Mouse (Mus musculus): Measurements from ENCODE around the gene Tcf7l2.

Tcf7l2 gene

DNA sequence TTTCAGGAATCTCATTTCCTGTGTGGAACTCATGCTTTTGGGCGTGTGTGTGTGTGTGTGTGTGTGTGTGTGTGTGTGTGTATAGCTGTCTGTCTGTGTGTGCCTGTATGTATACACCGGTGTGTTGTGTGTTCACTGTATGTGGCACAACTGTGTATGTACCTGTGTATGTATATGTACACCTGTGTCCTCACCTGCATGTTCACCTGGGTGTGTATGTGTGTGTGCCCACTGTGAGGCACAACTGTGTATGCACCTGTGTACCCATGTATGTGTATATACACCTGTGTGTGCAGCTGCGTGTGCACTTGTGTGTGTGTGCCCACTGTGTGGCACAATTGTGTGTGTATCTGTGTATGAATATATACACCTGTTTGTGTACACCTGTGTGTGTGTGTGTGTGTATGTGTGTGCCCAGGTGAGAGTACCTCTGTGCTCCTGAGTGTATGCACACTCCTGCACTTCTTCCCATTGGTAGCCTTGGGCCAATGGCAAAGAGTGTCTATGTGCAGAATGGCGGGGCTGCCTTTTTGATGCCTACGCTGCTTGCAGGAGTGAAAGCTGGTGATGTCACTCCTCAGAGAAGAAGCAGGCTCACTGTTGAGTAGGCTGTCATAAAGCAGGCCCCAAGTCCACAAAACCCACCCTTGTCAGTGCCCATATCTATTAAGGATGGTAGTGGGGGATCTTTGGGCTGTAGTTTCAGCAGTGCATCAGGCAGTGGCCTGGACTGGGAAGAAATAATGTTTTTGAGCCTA, 95.5 kb downstream of the Tcf7l2 start:
- DNase-seq: no peak

DNA sequence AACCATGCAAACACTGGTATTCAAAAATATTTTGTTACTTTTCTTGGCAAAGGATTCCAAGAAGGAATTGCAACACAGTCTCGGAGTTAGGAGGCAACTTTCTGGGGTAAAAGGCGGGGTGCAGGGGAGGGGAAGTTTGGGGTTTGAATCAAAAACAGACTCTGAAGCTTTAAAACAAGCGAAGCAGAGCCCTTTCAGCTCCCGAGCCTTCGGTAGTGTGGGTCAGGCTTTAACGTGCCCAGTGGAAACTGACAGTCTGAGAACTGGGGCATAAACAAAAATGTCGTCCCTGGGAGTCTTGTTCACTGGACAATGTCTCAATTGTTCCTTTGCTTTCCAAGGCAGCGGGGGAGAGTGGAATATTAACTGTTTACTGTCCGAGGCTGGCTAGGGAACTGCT, 96.3 kb downstream of the Tcf7l2 start:
- DNase-seq: peak; percentile 93

DNA sequence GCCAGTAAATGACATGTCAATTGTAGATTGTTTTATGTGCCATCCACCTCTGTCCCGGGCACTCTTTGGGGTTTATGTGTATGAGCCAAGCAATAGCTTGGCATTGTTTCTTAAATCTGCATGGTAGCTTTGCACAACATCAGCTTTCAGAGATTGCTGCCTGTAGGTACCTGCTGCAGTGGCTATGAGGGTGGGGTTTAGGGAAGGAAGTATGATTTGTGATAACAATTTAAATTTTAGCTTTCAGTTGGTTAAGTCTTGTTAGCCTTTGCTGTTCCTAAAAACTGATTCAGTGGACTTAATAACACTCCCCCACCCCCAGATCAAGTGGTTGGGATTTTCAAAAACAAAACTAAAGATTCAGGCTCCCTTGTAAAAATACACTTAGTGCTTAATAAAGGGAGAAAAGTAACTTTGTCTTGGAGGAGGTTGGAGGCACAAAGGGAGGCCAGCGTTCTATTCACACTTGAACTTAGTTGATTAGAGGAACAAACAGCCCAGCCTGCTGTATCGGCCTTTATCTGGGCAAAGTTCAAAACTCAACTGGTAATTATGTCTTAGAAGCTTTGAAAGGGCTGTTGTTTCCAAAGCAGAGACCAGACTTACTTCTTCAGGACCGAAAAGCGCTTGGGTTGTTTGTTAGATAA, 96.9 kb downstream of the Tcf7l2 start:
- DNase-seq: no peak

DNA sequence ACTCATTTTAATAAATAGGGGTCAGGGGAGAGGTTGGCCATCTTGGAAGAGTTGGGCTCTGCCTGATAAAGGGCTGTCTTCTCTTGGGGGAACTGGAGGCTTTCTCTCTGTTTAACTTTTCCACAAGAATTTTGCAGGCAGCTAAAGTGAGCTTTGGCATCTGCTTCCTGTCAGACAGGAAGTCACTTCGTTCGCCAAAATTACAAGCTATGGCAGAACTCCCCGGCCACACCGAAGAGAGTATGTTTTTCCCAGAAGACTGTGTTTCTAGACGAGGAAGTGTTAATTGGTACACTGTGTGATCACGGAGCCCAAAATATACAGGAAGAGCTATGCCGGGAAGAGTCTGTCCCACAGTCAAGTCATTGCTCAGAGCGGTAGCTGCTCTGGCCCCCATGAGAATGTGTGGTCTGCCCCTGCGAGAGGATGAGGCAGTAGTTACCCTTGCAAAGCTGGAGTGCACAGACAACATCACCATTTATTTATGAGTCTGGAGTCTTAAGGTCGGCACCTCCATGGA, 97.5 kb downstream of the Tcf7l2 start:
- DNase-seq: peak; percentile 95

DNA sequence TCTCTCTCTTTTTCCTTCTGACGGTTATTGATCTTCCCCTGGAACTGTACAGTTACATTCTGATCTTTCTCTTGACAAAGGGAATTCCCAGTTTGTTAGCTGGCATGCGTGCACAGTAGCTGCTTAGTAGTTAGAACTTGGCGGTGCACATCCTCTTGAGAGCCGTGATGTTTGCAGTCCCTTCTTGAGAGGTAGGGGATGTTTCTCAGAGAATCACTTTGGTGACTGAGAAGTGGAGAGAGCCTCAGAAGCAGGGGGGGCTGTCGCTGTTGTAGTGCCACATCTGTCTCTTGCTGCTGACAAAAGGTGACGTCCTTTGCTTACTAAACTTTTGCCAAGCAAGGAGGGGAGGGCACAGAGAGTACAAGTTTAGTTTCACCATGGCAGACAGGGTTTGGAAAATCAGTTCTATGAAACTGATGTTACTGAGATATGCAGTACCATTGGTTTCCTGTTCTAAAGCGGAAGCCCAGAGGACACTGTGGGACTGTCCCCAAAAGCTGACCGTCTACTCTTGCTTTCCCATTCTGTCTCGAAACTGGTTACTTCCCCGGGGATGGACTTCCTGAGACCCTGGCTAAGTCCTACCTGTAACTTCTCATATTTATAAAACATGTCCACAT, 99.0 kb downstream of the Tcf7l2 start:
- no peak for DNase-seq

DNA sequence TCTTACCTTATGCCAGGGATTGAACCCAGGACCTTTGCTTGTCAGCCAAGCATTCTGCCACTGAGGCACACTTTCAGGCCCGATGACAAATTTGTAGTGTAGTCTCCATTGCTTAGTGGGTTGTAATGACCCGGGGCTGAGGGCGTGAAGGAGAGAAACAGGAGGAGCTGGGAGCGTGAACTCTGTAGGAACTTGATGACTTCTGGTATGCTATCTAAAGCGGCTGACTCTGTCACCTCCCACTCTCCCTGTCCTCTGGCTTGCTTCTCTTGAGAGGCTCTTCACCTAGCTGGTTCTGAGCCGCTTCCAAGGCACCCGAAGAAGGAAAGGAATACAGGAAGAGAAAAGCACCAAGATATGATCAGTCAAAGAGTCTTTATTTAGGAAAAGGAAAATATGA, 100.4 kb downstream of the Tcf7l2 start:
- DNase-seq: no peak

DNA sequence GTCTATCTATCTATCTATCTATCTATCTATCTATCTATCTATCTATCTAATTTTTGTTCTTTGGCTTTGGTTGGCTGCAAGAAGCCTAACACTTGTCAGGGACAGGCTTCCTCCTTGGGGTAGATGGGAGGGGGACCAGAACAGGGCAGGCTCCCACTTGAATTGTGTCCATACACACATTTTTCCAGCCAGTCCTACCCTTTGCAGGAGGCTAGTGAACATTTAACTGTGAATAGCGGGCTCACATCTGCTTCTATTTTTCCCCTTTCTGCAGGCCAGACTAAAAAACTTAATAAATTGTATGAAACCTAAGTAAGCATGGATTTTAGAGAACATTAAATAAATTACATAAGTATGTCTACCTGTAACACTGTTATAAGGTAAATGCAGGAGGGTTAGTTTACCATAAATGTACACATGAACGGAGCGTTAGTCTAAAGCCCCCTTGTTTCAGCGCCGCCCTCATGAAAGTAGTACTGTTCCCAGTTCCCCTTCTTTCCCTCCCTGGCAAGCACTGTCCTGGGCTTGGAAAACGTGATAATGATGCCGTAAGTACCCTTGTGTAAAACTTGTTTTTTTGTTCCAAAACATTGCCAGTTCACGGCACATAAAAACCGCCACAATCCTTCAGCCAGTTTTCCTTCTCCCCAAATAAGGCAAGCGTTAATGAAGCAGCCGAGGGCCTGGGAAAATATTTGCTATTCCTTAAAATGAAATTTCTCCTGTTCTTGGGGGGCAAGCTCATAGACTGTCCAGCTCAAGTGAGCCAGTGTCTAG, 101.7 kb downstream of the Tcf7l2 start:
- DNase-seq: no peak

DNA sequence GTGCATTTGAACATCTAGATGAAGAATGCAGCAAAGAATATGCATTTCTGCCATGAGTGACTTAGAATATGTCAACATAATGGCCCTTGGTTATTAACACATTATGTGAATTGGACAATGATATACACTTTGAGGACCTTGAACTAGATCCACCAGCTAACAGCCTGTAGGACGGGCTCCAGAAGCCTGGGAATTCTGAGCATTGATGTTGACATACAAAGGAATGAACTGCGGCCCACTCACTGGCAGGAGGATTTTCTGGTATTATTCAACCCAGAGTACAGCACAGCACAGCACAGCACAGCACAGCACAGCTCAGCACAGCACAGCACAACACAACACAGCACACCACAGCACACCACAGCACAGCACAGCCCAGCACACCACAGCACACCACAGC, 104.1 kb downstream of the Tcf7l2 start:
- DNase-seq: no peak

DNA sequence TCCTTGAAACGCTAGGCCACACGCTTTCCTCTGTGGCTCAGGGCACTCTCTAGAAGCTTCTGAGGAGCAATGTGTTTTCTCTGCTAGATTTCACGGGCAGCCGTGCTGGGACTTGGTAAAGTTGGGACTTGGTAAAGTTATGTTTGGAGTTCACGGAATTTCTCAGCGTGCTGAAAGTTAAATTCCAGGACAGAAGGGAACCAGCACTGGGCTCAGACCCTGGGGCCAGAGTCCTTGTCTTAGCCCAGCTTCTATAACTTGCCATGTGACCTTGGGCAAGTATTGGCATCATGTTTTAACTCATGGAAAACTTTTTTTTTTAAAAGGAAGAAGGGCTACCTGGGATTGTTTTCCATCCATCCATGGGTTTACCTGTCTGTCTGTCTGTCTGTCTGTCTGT, 104.6 kb downstream of the Tcf7l2 start:
- no peak for DNase-seq

DNA sequence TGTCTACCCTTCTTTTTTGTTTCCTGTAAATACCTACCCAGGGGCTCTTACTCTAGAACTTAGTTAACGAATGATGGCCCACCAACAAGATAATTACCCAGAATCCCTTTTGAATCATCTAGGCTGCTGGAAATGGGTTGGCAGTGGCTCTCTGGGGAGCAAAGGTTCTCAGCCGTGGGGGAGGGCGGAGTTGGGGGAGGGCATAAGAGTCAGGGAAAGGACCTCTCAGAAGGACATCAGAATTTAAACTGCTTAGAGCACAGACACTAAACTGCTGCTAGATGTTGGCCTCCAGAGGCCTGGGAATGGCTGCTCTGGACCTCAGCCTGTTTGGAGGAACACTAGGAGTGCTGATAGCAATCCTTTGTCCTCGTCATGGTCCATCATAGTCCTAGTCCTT, 105.4 kb downstream of the Tcf7l2 start:
- peak; percentile 87 for DNase-seq

DNA sequence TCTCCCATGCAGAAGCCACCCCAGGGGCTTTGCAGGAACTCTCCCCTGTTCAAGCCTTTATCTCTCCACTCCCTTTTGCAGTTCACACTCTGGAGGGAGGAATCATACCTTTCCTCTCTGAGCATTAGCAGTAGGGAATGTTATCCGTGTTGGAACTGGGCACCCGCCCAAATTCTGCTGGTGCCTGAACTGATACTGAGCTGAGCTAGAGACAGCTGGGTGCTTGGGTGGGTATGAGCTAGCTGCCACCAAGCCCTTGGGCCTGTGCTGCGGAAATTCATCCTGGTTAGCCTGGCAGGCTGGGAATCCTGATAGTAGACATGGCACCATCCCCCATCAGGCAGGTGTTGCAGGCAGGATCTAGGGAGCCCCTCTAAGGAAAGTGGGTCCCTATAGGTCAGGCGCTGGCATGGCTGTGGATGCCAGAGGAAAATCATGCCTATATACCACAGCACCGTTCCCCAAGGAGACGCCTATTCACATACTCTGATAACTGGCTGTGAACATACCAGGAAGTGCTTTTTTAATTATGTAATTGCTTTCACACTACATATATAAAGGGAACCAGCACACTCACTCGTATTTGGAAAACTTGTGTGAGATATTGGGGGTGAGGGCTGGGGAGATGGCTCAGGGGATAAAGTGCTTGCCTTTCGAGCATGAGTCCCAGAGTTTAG, 108.9 kb downstream of the Tcf7l2 start:
- DNase-seq: no peak

DNA sequence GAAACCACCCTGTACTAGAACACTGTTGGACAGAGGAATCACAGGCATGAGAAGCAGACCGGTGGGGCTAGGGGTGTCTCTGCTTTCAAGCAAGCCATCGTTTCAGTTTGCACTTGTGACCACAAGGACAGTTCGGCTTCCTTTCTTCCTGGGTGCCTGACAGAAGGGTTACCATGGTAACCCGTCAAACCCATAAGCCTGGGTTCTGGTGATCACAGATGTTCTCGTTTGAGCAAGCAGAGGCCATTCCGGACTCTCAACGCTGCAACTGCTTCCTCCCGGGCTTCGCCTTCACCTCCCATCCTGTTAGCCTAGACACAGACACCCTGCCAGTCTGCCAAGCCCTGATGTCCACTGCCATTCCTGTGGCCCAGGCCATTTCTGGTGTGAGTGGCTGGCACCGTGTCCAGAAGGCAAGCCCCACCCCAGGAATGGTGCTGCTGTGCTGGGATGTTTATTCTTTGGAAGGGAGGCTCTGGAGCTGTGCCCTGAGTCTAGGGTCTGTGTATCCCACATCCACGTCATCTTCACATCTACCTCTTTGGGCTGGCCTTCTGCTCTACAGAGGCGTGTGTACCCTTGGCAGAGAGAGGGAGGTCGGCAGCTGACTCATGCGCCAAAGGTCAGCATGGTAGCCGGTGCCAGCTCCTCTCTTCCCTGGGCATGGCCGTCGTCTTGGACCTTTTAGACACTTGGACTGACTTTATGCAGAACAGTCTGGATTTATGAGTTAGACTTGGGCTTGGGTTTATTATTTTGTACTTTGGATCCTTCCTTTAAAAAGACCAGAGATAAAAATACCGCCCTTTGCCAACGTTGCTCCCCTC, 110.1 kb downstream of the Tcf7l2 start:
- peak; percentile 92 for DNase-seq

DNA sequence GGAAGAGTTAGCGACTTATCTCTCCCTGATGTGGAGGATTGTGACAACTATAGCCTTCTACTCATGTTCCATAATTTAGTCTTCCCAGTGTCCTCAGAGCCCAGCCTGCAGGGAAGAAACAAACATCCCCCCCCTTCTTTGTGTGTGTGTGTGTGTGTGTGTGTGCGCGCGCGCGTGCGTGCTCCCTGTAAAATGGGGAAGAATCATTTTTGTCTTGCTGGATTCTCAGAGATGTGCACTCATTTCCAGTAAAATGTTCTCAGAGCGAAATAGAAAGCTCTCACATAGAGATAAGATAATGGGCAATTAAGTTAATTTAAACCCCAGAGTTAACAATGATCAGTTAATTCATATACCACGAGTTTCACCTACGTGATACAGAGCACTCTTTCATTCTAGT, 112.8 kb downstream of the Tcf7l2 start:
- DNase-seq: no peak

DNA sequence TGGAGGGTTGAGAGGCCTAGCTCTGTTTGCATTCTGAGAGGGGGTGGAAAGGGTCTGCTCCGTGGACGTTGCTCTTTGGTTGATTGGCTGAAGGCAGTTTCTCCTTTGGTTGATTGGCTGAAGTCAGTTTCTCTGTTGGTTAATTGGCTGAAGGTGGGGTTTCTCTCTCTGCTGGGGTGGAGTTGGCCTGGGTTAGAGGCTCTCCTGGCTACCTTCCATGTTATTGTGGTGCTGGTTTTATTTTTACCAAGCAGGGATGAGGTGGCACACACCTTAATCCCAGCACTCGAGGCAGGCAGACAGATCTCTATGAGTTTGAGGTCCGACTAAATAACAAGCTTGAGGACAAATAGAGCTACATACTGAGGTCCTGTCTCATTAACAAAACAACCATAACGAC, 114.0 kb downstream of the Tcf7l2 start:
- DNase-seq: no peak

DNA sequence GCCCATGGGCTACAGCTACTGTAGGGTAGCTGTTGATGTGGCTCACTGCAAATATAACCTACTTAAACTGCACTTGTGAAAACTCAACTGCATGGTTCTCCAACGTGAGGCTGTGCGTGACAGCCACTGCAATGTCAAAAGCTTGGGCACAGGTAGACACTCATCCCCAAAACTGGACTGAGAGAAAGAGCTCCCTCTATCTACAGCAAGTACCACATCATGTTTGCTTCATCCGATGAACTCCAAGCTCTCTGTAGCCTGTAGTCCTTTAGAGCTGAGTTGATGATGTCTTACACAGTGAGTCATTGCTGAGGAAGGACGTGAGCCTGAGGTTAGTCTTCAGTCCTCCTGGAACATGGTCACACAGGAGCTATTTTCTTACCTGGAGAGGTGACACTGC, 115.7 kb downstream of the Tcf7l2 start:
- DNase-seq: no peak

DNA sequence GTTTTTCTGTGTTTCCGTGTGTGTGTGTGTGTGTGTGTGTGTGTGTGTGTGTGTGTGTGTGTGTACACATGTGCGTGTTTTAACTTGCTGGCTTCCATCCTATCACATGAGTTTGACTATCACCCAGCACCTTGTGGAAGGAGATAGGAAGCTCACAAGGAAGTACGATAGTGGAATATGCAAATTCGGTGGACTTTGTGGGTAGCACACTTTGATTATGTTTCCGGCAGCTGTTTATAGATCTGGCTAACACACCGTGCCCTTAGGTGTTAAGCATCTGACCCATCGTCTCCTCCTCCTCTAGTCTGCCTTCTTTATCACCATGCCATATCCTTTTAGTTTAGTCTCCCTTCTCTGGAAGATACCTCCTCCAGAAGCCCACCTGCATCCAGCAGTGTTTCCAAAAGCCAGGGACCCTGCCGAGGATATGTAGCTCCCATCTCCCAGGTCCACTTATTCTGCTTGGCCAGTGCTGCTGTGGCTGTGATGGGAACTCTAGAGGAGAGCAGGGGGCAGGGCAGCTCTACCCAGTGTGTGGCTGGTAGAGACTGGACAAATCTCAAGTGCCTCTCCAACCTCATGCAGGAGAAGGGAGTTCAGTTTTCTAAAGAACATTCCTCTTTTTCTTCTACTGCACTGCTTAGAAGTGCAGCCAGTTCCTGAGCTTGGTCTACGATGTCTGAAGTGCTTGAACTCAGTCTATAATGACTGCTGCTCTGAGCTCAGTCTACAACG, 118.6 kb downstream of the Tcf7l2 start:
- DNase-seq: no peak

DNA sequence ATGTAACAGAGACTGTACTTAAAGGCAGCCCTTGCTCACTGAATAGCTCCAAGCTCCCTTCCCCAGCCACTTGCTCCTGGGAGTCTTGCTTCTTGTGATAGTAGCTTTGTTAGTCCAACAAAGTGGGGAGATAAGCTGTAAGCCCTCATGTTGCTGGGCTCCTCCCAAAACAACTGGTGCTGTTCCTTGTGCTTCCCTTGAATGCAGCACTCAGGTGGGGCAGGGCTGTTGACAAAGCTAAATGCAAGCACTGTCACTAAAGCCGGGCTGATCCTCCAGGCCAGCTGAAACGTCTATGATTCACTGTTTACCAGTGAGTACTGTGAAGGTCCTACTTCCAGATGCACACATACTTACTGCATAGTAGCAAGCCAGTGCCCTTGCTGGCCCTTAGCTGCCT, 120.1 kb downstream of the Tcf7l2 start:
- DNase-seq: no peak

DNA sequence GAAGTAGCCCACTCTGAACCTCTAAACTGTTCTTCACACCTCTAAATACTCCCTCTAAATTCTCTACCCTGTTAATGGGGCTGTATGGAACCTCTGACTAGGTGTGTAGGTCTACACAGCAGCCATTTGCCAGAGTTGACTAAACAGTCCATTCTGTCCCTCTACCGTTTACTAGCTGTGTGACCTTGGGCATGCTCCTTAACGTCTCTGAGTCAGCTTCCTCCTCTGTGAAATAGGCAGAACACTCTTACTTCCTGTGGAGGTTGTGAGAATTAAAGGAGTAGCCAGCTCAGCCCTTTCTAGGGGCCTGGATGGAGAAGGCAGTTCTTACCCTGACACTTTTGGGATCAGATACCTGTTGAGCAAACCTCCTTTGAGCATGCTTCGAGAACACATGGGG, 120.9 kb downstream of the Tcf7l2 start:
- DNase-seq: no peak

DNA sequence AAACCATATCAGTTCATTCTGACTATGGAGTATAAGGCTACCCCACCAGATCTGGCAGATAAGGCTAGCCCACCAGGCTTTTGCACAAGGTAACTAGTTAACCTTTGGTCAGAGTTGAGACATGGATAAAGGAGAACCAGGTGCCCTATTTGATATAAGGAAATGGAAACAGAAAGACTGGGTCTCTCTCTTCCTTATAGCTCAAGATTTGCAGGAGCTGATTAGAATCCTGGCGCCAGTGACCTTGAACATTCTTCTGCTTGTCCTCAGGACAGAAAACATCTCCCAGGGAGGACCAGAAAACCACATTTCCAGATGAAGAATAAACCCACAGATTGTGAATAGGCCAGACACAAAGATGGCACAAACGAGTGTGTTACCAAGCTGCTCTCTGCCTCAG, 123.4 kb downstream of the Tcf7l2 start:
- DNase-seq: no peak

DNA sequence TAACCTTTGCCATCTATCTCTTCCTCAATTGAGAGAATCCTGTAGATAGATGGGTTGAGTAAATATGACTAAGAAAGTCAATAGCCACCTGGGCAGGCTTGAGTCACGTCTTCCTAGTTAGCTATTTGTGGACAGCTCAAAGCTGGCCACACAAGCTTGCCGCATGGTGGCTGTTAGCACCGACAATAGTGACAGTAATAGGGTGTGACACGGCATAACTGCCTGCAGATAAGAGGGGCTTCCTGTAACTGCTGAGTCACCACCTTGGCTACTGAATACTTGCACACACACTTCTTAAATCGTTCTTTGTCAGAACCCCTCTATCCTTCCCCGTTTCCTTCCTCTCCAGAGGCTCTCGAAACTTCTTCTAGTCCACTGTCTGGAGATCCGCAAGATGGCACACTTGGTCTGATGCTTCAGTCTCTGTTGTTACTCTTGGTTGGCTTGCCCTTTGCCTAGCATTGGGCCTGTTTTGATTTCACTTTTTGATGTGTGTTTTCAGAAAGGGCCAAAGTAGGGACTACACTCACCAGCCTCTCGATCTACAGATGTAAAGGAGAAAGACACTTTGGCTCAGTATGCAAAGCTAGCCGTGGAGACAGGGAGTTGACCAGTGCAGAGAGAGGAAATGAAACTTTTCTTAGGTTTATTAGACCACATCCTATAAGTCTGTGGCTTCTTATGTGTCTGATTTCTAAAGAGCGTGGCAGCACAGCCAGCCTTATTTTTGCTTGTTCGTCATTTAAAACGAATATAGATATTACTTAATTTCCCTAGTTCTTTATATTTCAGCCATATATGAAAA, 124.4 kb downstream of the Tcf7l2 start:
- DNase-seq: no peak

Measured in heart, adult 11 months (tissue).